Mouse (Mus musculus) liver, embryonic 14.5 days (tissue): Measurements from ENCODE around the gene Nop9. TPM values are rescaled to one million over a fixed set of nuclear protein-coding genes. Genes with fewer than 3 reads are reported as not detected.
A peak's percentile ranks its signal among the peaks of the same experiment; 100 is the strongest.

Experiments used
- ATAC-seq: fragments of 200-750 bp; cut with Nextera tagmentation; 2 replicates; pipeline ENCODE4 v1.8.0; 2017; ENCODE audit warnings: moderate number of reproducible peaks, mild to moderate bottlenecking, moderate library complexity; ENCODE audit not compliant: insufficient read depth
- DNase-seq, 3 experiments: peaks; one replicate each; pipeline ENCODE4 v3.0.0-alpha.2; 2012 to 2013; ENCODE audit warnings: low read depth in 3 of 3, low spot score in 3 of 3
- H3K27ac ChIP-seq: fragments of 300-500 bp; sonication (generic); 2 replicates; pipeline ENCODE4 v1.5.1; 2014; ENCODE audit warnings: moderate library complexity, mild to moderate bottlenecking, control low read depth, inconsistent platforms
- H3K27me3 ChIP-seq: fragments of 300-500 bp; sonication (generic); 2 replicates; pipeline ENCODE4 v1.6.1; 2014; ENCODE audit warnings: mild to moderate bottlenecking, low read length, moderate library complexity; ENCODE audit not compliant: control insufficient read depth, insufficient read depth
- H3K36me3 ChIP-seq: fragments of 300-500 bp; sonication (generic); replicated peaks from 2 replicates; pipeline ENCODE4 v1.6.1; 2014; ENCODE audit warnings: low read depth; ENCODE audit not compliant: control insufficient read depth, insufficient read depth
- H3K4me1 ChIP-seq, 2 experiments: fragments of 200-500 bp in 1 of 2; fragments of 300-500 bp in 1 of 2; sonication (generic) in 1 of 2; replicated peaks; 2 replicates each; pipeline ENCODE4 v1.6.1; 2012 to 2014; ENCODE audit warnings: antibody characterized with exemption in 1 of 2, inconsistent platforms in 1 of 2, low read length in 1 of 2; ENCODE audit not compliant: control insufficient read depth in 2 of 2, insufficient read depth in 2 of 2
- H3K4me2 ChIP-seq: fragments of 300-500 bp; sonication (generic); 2 replicates; pipeline ENCODE4 v1.6.1; 2014; ENCODE audit warnings: low read depth, mild to moderate bottlenecking, control low read depth, moderate library complexity
- H3K4me3 ChIP-seq, 2 experiments: fragments of 200-500 bp in 1 of 2; fragments of 300-500 bp in 1 of 2; sonication (generic) in 1 of 2; 2 replicates each; pipeline ENCODE4 v1.5.1; 2012 to 2014; ENCODE audit warnings: low read depth in 2 of 2, low read length in 2 of 2, mild to moderate bottlenecking in 2 of 2, control low read depth in 1 of 2, inconsistent platforms in 1 of 2, moderate library complexity in 1 of 2; ENCODE audit not compliant: insufficient read depth in 1 of 2
- H3K9ac ChIP-seq: fragments of 300-500 bp; sonication (generic); replicated peaks from 2 replicates; pipeline ENCODE4 v1.6.1; 2014; ENCODE audit warnings: mild to moderate bottlenecking, control low read depth, moderate library complexity
- H3K9me3 ChIP-seq: fragments of 300-500 bp; sonication (generic); 2 replicates; pipeline ENCODE4 v1.6.1; 2016; ENCODE audit warnings: low read length, mixed read lengths; ENCODE audit not compliant: control insufficient read depth
- CTCF ChIP-seq: IDR thresholded peaks from 2 replicates; pipeline ENCODE4 v1.5.1; 2016; ENCODE audit warnings: antibody characterized with exemption, low read depth, control low read depth
- EP300 ChIP-seq: IDR thresholded peaks from 2 replicates; pipeline ENCODE4 v1.6.1; 2016; ENCODE audit warnings: antibody characterized with exemption, low read depth
- WGBS: fragments of 180-500 bp; shearing (Covaris S2); extraction: QIAGEN DNeasy Blood & Tissue Kit; methylation state at CpG from one replicate; pipeline ENCODE4 v1.1.7; 2014; ENCODE audit not compliant: insufficient replicate concordance; 5-methylcytosine and 5-hydroxymethylcytosine counted together
- polyA plus RNA-seq, 2 experiments: library from polyadenylated mRNA; depleted of rRNA in 1 of 2; stranded (reverse) in 1 of 2; unstranded in 1 of 2; fragments of >200 nt; fragmentation: Nextera tagmentation in 1 of 2; extraction: Ambion mirVana in 1 of 2; gene quantifications; 2 replicates each; pipeline versions ENCODE4 v1.2.1 to v1.2.3; 2012 to 2014

Nop9 gene
- polyA plus RNA-seq, 2 experiments, result 13.2 to 20.8 TPM

GRCm38 (mm10) chr14:55777806-55778205 lies 32.3 kb downstream of the Nop9 start:
- no peak overlapping the region for H3K4me2 ChIP-seq
- no peak overlapping the region for H3K9ac ChIP-seq
- TF ChIP-seq CTCF, result no peak
- no peak for TF ChIP-seq EP300
- H3K9me3 ChIP-seq, result no peaks in the 10 kb centered on the region
- H3K27me3 ChIP-seq, result peaks cover 6% of the 10 kb centered on the region
- peaks cover 5 to 13% of the 10 kb centered on the region in 2 experiments; a peak in 3 of 4 replicates for H3K4me1 ChIP-seq
- 76% methylated on average over 11 of the region's 11 CpGs for WGBS
- H3K36me3 ChIP-seq, result no peaks in the 10 kb centered on the region
- no peak overlapping the region for H3K4me3 ChIP-seq
- no peak for DNase-seq
- H3K27ac ChIP-seq, result no peak overlapping the region
- no peak for ATAC-seq

- no peaks in the 10 kb centered on the region for H3K9me3 ChIP-seq
- ATAC-seq (no peak), DNase-seq (no peak)
- no peak overlapping the region for H3K4me2 ChIP-seq
- peaks cover 5 to 13% of the 10 kb centered on the region in 2 experiments; a peak in 3 of 4 replicates for H3K4me1 ChIP-seq
- WGBS, result 84% methylated on average over 15 of the region's 15 CpGs
- TF ChIP-seq CTCF, result no peak
- TF ChIP-seq EP300, result no peak
- H3K9ac ChIP-seq, result no peak overlapping the region
- H3K36me3 ChIP-seq, result no peaks in the 10 kb centered on the region
- H3K4me3 ChIP-seq, result no peak overlapping the region
- no peak overlapping the region for H3K27ac ChIP-seq
- peaks cover 13% of the 10 kb centered on the region for H3K27me3 ChIP-seq
Observed at GRCm38 (mm10) chr14:55778686-55779085, 33.2 kb downstream of the Nop9 start.

GRCm38 (mm10) chr14:55779656-55780055 lies 34.2 kb downstream of the Nop9 start:
- Histone ChIP-seq H3K4me1 (peaks cover 5 to 13% of the 10 kb centered on the region in 2 experiments; a peak in 3 of 4 replicates), H3K9me3 (no peaks in the 10 kb centered on the region), H3K36me3 (no peaks in the 10 kb centered on the region), H3K9ac (no peak overlapping the region), H3K27me3 (peaks cover 20% of the 10 kb centered on the region), H3K4me2 (no peak overlapping the region), H3K27ac (no peak overlapping the region), H3K4me3 (no peak overlapping the region)
- no peak for TF ChIP-seq EP300
- TF ChIP-seq CTCF, result no peak
- WGBS, result 69% methylated on average over 16 of the region's 16 CpGs
- DNase-seq (no peak), ATAC-seq (no peak)

DNA sequence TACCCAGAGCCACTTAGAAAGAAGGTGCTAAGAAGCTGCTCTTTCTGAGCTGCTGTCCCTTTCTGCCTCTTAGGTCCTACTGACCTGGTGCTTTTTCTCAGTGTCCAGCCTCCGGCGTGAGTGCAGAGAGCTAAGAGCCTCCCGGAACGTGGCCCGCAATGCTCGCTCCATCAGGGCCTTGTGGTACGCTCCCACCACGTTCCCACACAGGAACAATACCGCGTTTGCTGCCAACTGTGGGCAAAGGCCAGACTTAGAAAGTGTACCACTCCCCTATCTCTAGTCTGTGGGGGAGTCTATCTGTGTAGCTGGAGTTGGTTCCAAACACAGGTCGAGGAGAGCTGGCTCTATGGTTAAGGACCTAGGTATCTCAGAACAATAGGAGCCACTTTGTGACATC lies 35.2 kb downstream of the Nop9 start:
- peaks cover 5 to 13% of the 10 kb centered on the region in 2 experiments; a peak in 3 of 4 replicates for H3K4me1 ChIP-seq
- no peaks in the 10 kb centered on the region for H3K36me3 ChIP-seq
- TF ChIP-seq EP300 (no peak), CTCF (no peak)
- no peak for DNase-seq
- no peak for ATAC-seq
- H3K9me3 ChIP-seq, result no peaks in the 10 kb centered on the region
- no peak overlapping the region for H3K9ac ChIP-seq
- 72% methylated on average over 11 of the region's 11 CpGs for WGBS
- H3K4me2 ChIP-seq, result no peak overlapping the region
- no peak overlapping the region for H3K27ac ChIP-seq
- peaks cover 20% of the 10 kb centered on the region for H3K27me3 ChIP-seq
- H3K4me3 ChIP-seq, result no peak overlapping the region

DNA sequence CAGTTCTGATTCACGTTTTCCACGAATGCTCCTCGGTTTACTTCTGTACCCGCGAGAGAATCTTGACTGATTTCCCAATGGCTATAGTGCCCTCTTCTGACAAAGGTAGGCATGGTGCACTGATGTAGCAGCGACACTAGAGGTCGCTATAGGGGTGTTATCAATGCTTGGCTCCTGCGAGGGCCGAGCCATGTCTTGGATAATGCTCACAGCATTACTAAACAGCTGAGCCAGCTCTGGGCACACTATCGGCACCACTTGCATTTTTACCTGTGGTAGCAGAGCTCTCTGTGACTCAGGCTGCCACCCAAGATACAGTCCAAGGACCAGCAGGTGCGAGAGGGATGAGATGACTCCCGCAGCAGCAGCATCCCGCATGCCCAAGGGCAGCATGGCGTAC lies 35.8 kb downstream of the Nop9 start:
- Histone ChIP-seq H3K4me2 (no peak overlapping the region), H3K27me3 (peaks cover 20% of the 10 kb centered on the region), H3K9ac (no peak overlapping the region), H3K9me3 (no peaks in the 10 kb centered on the region), H3K36me3 (no peaks in the 10 kb centered on the region), H3K4me1 (peaks cover 5 to 13% of the 10 kb centered on the region in 2 experiments; a peak in 3 of 4 replicates), H3K4me3 (no peak overlapping the region), H3K27ac (no peak overlapping the region)
- WGBS, result 19% methylated on average over 14 of the region's 14 CpGs
- TF ChIP-seq EP300 (no peak), CTCF (peak; percentile 96)
- ATAC-seq (peak; percentile 47; the same call in 1 of the 2 replicates), DNase-seq (peak in 2 of 3 experiments; percentile 41 to 45)
